Mouse (Mus musculus): ENCODE data around the gene Svep1.

Svep1 gene

GRCm38 (mm10) chr4:58165711-58166110, 40.9 kb downstream of the Svep1 start:
- no peaks in the 10 kb centered on the region for H3K9me3 ChIP-seq (ENCODE audit: low read length)
- H3K27me3 ChIP-seq (ENCODE audit: insufficient read depth, low read length) = no peaks in the 10 kb centered on the region
- no peaks in the 10 kb centered on the region for H3K4me1 ChIP-seq (replicated peaks; ENCODE audit: low read depth, low read length)
- TF ChIP-seq CTCF (conservative IDR thresholded peaks at IDR 0.05; ENCODE audit: low read length) (no peak), POU5F1 (IDR thresholded peaks at IDR 0.05; ENCODE audit: borderline replicate concordance, low read length) (no peak), NANOG (IDR thresholded peaks at IDR 0.05; ENCODE audit: borderline replicate concordance, low read length) (no peak)
- no peaks in the 10 kb centered on the region for H3K36me3 ChIP-seq (ENCODE audit: insufficient read depth, low read length)
- no peak overlapping the region for H3K4me3 ChIP-seq (replicated peaks; ENCODE audit: low read length)

- Histone ChIP-seq H3K4me3 (replicated peaks; ENCODE audit: low read length) (no peak overlapping the region), H3K4me1 (replicated peaks; ENCODE audit: low read depth, low read length) (no peaks in the 10 kb centered on the region), H3K9me3 (ENCODE audit: low read length) (no peaks in the 10 kb centered on the region), H3K27me3 (ENCODE audit: insufficient read depth, low read length) (no peaks in the 10 kb centered on the region), H3K36me3 (ENCODE audit: insufficient read depth, low read length) (no peaks in the 10 kb centered on the region)
- no peak for TF ChIP-seq CTCF (conservative IDR thresholded peaks at IDR 0.05; ENCODE audit: low read length)
- TF ChIP-seq POU5F1 (IDR thresholded peaks at IDR 0.05; ENCODE audit: borderline replicate concordance, low read length) = no peak
- TF ChIP-seq NANOG (IDR thresholded peaks at IDR 0.05; ENCODE audit: borderline replicate concordance, low read length) = no peak
Observed at GRCm38 (mm10) chr4:58161901-58162300, 44.8 kb downstream of the Svep1 start.

GRCm38 (mm10) chr4:58159564-58159963, 47.1 kb downstream of the Svep1 start:
- Histone ChIP-seq H3K36me3 (ENCODE audit: insufficient read depth, low read length) (no peaks in the 10 kb centered on the region), H3K9me3 (ENCODE audit: low read length) (no peaks in the 10 kb centered on the region), H3K4me1 (replicated peaks; ENCODE audit: low read depth, low read length) (no peaks in the 10 kb centered on the region), H3K4me3 (replicated peaks; ENCODE audit: low read length) (no peak overlapping the region), H3K27me3 (ENCODE audit: insufficient read depth, low read length) (no peaks in the 10 kb centered on the region)
- TF ChIP-seq CTCF (conservative IDR thresholded peaks at IDR 0.05; ENCODE audit: low read length) = no peak
- TF ChIP-seq POU5F1 (IDR thresholded peaks at IDR 0.05; ENCODE audit: borderline replicate concordance, low read length) = no peak
- no peak for TF ChIP-seq NANOG (IDR thresholded peaks at IDR 0.05; ENCODE audit: borderline replicate concordance, low read length)

- no peaks in the 10 kb centered on the region for H3K36me3 ChIP-seq (ENCODE audit: insufficient read depth, low read length)
- no peaks in the 10 kb centered on the region for H3K4me1 ChIP-seq (replicated peaks; ENCODE audit: low read depth, low read length)
Observed at GRCm38 (mm10) chr4:58150301-58150700, 56.4 kb downstream of the Svep1 start.

GRCm38 (mm10) chr4:58149186-58149585, 57.5 kb downstream of the Svep1 start:
- no peak for TF ChIP-seq POU5F1 (IDR thresholded peaks at IDR 0.05; ENCODE audit: borderline replicate concordance, low read length)
- no peak for TF ChIP-seq CTCF (conservative IDR thresholded peaks at IDR 0.05; ENCODE audit: low read length)
- TF ChIP-seq NANOG (IDR thresholded peaks at IDR 0.05; ENCODE audit: borderline replicate concordance, low read length) = no peak
- Histone ChIP-seq H3K4me3 (replicated peaks; ENCODE audit: low read length) (no peak overlapping the region), H3K27me3 (ENCODE audit: insufficient read depth, low read length) (no peaks in the 10 kb centered on the region), H3K36me3 (ENCODE audit: insufficient read depth, low read length) (no peaks in the 10 kb centered on the region), H3K4me1 (replicated peaks; ENCODE audit: low read depth, low read length) (no peaks in the 10 kb centered on the region), H3K9me3 (ENCODE audit: low read length) (peaks cover 15% of the 10 kb centered on the region)

More at GRCm38 (mm10) chr4:58150301-58150700, 56.4 kb downstream of the Svep1 start:
- TF ChIP-seq NANOG (IDR thresholded peaks at IDR 0.05; ENCODE audit: borderline replicate concordance, low read length) (no peak), POU5F1 (IDR thresholded peaks at IDR 0.05; ENCODE audit: borderline replicate concordance, low read length) (no peak)
- Histone ChIP-seq H3K27me3 (ENCODE audit: insufficient read depth, low read length) (no peaks in the 10 kb centered on the region), H3K4me3 (replicated peaks; ENCODE audit: low read length) (no peak overlapping the region), H3K9me3 (ENCODE audit: low read length) (peaks cover 15% of the 10 kb centered on the region)

GRCm38 (mm10) chr4:58148547-58148946, 58.1 kb downstream of the Svep1 start:
- Histone ChIP-seq H3K36me3 (ENCODE audit: insufficient read depth, low read length) (no peaks in the 10 kb centered on the region), H3K9me3 (ENCODE audit: low read length) (peaks cover 15% of the 10 kb centered on the region), H3K4me1 (replicated peaks; ENCODE audit: low read depth, low read length) (no peaks in the 10 kb centered on the region), H3K4me3 (replicated peaks; ENCODE audit: low read length) (no peak overlapping the region), H3K27me3 (ENCODE audit: insufficient read depth, low read length) (no peaks in the 10 kb centered on the region)
- TF ChIP-seq NANOG (IDR thresholded peaks at IDR 0.05; ENCODE audit: borderline replicate concordance, low read length) = no peak
- no peak for TF ChIP-seq CTCF (conservative IDR thresholded peaks at IDR 0.05; ENCODE audit: low read length)
- no peak for TF ChIP-seq POU5F1 (IDR thresholded peaks at IDR 0.05; ENCODE audit: borderline replicate concordance, low read length)

- TF ChIP-seq NANOG (IDR thresholded peaks at IDR 0.05; ENCODE audit: borderline replicate concordance, low read length) (no peak), CTCF (conservative IDR thresholded peaks at IDR 0.05; ENCODE audit: low read length) (peak; percentile 67)
- no peak overlapping the region for H3K4me3 ChIP-seq (replicated peaks; ENCODE audit: low read length)
Observed at GRCm38 (mm10) chr4:58146676-58147075, 60.0 kb downstream of the Svep1 start.

GRCm38 (mm10) chr4:58139764-58140556, 66.7 kb downstream of the Svep1 start:
- no peaks in the 10 kb centered on the region for H3K36me3 ChIP-seq (ENCODE audit: insufficient read depth, low read length)
- H3K4me1 ChIP-seq (replicated peaks; ENCODE audit: low read depth, low read length) = no peaks in the 10 kb centered on the region
- H3K4me3 ChIP-seq (replicated peaks; ENCODE audit: low read length) = no peak overlapping the region
- TF ChIP-seq NANOG (IDR thresholded peaks at IDR 0.05; ENCODE audit: borderline replicate concordance, low read length) (no peak), POU5F1 (IDR thresholded peaks at IDR 0.05; ENCODE audit: borderline replicate concordance, low read length) (no peak), CTCF (conservative IDR thresholded peaks at IDR 0.05; ENCODE audit: low read length) (no peak)
- peaks cover 9% of the 10 kb centered on the region; the same call in 1 of the 2 replicates for H3K9me3 ChIP-seq (ENCODE audit: low read length)
- H3K27me3 ChIP-seq (ENCODE audit: insufficient read depth, low read length) = no peaks in the 10 kb centered on the region

More at GRCm38 (mm10) chr4:58146676-58147075, 60.0 kb downstream of the Svep1 start:
- Histone ChIP-seq H3K27me3 (ENCODE audit: insufficient read depth, low read length) (no peaks in the 10 kb centered on the region), H3K36me3 (ENCODE audit: insufficient read depth, low read length) (no peaks in the 10 kb centered on the region), H3K4me1 (replicated peaks; ENCODE audit: low read depth, low read length) (no peaks in the 10 kb centered on the region), H3K9me3 (ENCODE audit: low read length) (no peaks in the 10 kb centered on the region)

Data from E14TG2a.4 (cell line).